Mouse (Mus musculus): ENCODE data around the gene Zfp607b. TPM values are rescaled to one million over a fixed set of nuclear protein-coding genes. Genes with fewer than 3 reads are reported as not detected.

Gene Zfp607b
- total RNA-seq, 1 experiment from 2014 or later, result 0.73 TPM

- ATAC-seq (replicated peaks; ENCODE audit: low read depth, poor library complexity, severe bottlenecking), result no peak
Measured at GRCm38 (mm10) chr7:27683218-27683617, 5.9 kb upstream of the Zfp607b start.

GRCm38 (mm10) chr7:27685220-27685619 is 3.9 kb upstream of the Zfp607b start:
- no peak for ATAC-seq (replicated peaks; ENCODE audit: low read depth, poor library complexity, severe bottlenecking)

GRCm38 (mm10) chr7:27685681-27686080 is 3.5 kb upstream of the Zfp607b start:
- ATAC-seq (replicated peaks; ENCODE audit: low read depth, poor library complexity, severe bottlenecking), result no peak

- no peak for ATAC-seq (replicated peaks; ENCODE audit: low read depth, poor library complexity, severe bottlenecking)
Measured at GRCm38 (mm10) chr7:27687043-27687442, 2.1 kb upstream of the Zfp607b start.

- ATAC-seq (replicated peaks; ENCODE audit: low read depth, poor library complexity, severe bottlenecking), result no peak
Measured at GRCm38 (mm10) chr7:27687836-27688235, 1.3 kb upstream of the Zfp607b start.

GRCm38 (mm10) chr7:27688246-27688788 is 823 bp upstream of the Zfp607b start:
- ATAC-seq (replicated peaks; ENCODE audit: low read depth, poor library complexity, severe bottlenecking), result no peak

- ATAC-seq (replicated peaks; ENCODE audit: low read depth, poor library complexity, severe bottlenecking), result peak; percentile 40
Measured at GRCm38 (mm10) chr7:27691076-27691475, 1.9 kb downstream of the Zfp607b start.

- no peak for ATAC-seq (replicated peaks; ENCODE audit: low read depth, poor library complexity, severe bottlenecking)
Measured at GRCm38 (mm10) chr7:27696711-27697110, 7.6 kb downstream of the Zfp607b start.

- ATAC-seq (replicated peaks; ENCODE audit: low read depth, poor library complexity, severe bottlenecking), result no peak
Measured at GRCm38 (mm10) chr7:27710402-27710801, 21.3 kb downstream of the Zfp607b start.

- no peak for ATAC-seq (replicated peaks; ENCODE audit: low read depth, poor library complexity, severe bottlenecking)
Measured at GRCm38 (mm10) chr7:27721951-27722350, 32.8 kb downstream of the Zfp607b start.

GRCm38 (mm10) chr7:27725566-27726538 is 36.7 kb downstream of the Zfp607b start:
- ATAC-seq (replicated peaks; ENCODE audit: low read depth, poor library complexity, severe bottlenecking), result peak; percentile 88

GRCm38 (mm10) chr7:27727471-27727870 is 38.3 kb downstream of the Zfp607b start:
- ATAC-seq (replicated peaks; ENCODE audit: low read depth, poor library complexity, severe bottlenecking), result no peak

GRCm38 (mm10) chr7:27731281-27731883 is 42.2 kb downstream of the Zfp607b start, which contains the start of gene Zfp60:
Zfp60 (plus strand) TSS chr7:27731389.
- ATAC-seq (replicated peaks; ENCODE audit: low read depth, poor library complexity, severe bottlenecking), result peak; percentile 96

- no peak for ATAC-seq (replicated peaks; ENCODE audit: low read depth, poor library complexity, severe bottlenecking)
Measured at GRCm38 (mm10) chr7:27731946-27732345, 42.8 kb downstream of the Zfp607b start.

GRCm38 (mm10) chr7:27732508-27732907 is 43.4 kb downstream of the Zfp607b start:
- ATAC-seq (replicated peaks; ENCODE audit: low read depth, poor library complexity, severe bottlenecking), result no peak

GRCm38 (mm10) chr7:27735457-27735856 is 46.3 kb downstream of the Zfp607b start:
- ATAC-seq (replicated peaks; ENCODE audit: low read depth, poor library complexity, severe bottlenecking), result no peak

Other genes starting within 250 kb of the Zfp607b start
- gene Sptbn4, start 241.7 kb upstream of the Zfp607b start, total RNA-seq (2017), result 0.34 TPM in 1 of 2 replicates, not detected in the other
- gene Blvrb, start 241.4 kb upstream of the Zfp607b start, total RNA-seq (2017), result 78.0 and 98.4 TPM in 2 replicates
- gene Sertad3, start 215.6 kb upstream of the Zfp607b start, total RNA-seq (2017), result 9.6 and 13.1 TPM in 2 replicates
- gene Sertad1, start 202.4 kb upstream of the Zfp607b start, total RNA-seq (2017), result 11.5 and 14.0 TPM in 2 replicates
- 1.2 and 1.8 TPM in 2 replicates for gene Prx, start 190.0 kb upstream of the Zfp607b start, total RNA-seq (2017)
- 1.1 TPM in 1 of 2 replicates, not detected in the other for gene Hipk4, start 166.1 kb upstream of the Zfp607b start, total RNA-seq (2017)
- gene Pld3, start 136.1 kb upstream of the Zfp607b start, total RNA-seq (2017), result 5.5 and 6.0 TPM in 2 replicates
- gene 2310022A10Rik, start 136.1 kb upstream of the Zfp607b start, total RNA-seq (2017), result 15.0 and 18.0 TPM in 2 replicates
- 43.7 and 49.5 TPM in 2 replicates for gene Akt2, start 97.8 kb upstream of the Zfp607b start, total RNA-seq (2017)
- gene Ttc9b, start 35.4 kb upstream of the Zfp607b start, total RNA-seq (2017), result 0.29 TPM in 1 of 2 replicates, not detected in the other
- 1.8 and 3.3 TPM in 2 replicates for gene Map3k10, start 14.7 kb upstream of the Zfp607b start, total RNA-seq (2017)
- gene Zfp60, start 42.0 kb downstream of the Zfp607b start, total RNA-seq (2017), result 12.5 and 13.2 TPM in 2 replicates
- gene Zfp626, start 117.9 kb downstream of the Zfp607b start, total RNA-seq (2017), result 6.7 and 9.8 TPM in 2 replicates
- gene Zfp59, start 149.3 kb downstream of the Zfp607b start, total RNA-seq (2017), result 5.0 and 8.3 TPM in 2 replicates
- gene Zfp607a, start 168.2 kb downstream of the Zfp607b start, total RNA-seq (2017), result 11.0 and 15.0 TPM in 2 replicates
- gene Zfp974, start 240.1 kb downstream of the Zfp607b start, total RNA-seq (2017), result 3.2 and 5.0 TPM in 2 replicates

All from common myeloid progenitor, adult 5-6 weeks (primary cell).